Mouse (Mus musculus): Measurements from ENCODE around the gene Ccdc157.

DNA sequence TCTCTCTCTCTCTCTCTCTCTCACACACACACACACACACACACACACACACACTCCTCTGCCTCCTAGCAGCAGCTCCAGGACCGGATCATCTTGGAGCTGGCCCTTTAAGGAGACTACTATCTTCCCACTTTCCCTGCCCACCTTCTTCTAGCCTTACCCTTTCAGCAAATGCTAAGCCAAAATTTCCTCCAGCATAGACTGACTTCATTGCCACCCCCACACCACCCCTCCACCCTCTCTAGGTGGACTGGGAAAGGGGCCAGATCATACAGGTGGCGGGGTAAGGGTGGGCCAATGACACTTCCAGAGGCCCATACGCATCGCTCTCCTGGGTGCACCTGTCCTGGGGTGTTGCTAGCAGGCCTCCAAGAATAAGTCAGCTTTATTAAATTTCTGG lies 44.7 kb downstream of the Ccdc157 start:
- TF ChIP-seq CTCF (conservative IDR thresholded peaks at IDR 0.05; ENCODE audit: insufficient read depth, insufficient read length, low read depth, low read length) = no peak
- TF ChIP-seq POLR2A (IDR thresholded peaks at IDR 0.05; ENCODE audit: low read depth, low read length) = no peak

Data from kidney, adult 2 months (tissue).